Mouse (Mus musculus) lung, embryonic 15.5 days (tissue): ENCODE data around the gene D130043K22Rik. TPM values are rescaled to one million over a fixed set of nuclear protein-coding genes. Genes with fewer than 3 reads are reported as not detected.

ENCODE experiments used
- ATAC-seq: fragments of 200-750 bp; cut with Nextera tagmentation; 2 replicates; pipeline ENCODE4 v1.8.0; 2017; ENCODE audit warnings: moderate number of reproducible peaks, borderline replicate concordance; ENCODE audit not compliant: low FRiP score, low TSS enrichment; ENCODE audit errors: extremely low read depth
- H3K27ac ChIP-seq: fragments of 300-500 bp; sonication (generic); 2 replicates; pipeline ENCODE4 v1.5.1; 2015; ENCODE audit warnings: moderate library complexity, mild to moderate bottlenecking, inconsistent platforms
- H3K27me3 ChIP-seq: fragments of 300-500 bp; sonication (generic); 2 replicates; pipeline ENCODE4 v1.6.1; 2015; ENCODE audit warnings: inconsistent platforms
- H3K36me3 ChIP-seq: fragments of 300-500 bp; sonication (generic); 2 replicates; pipeline ENCODE4 v1.6.1; 2015; ENCODE audit warnings: inconsistent platforms
- H3K4me1 ChIP-seq: fragments of 300-500 bp; sonication (generic); 2 replicates; pipeline ENCODE4 v1.6.1; 2015; ENCODE audit warnings: inconsistent platforms
- H3K4me2 ChIP-seq: fragments of 300-500 bp; sonication (generic); 2 replicates; pipeline ENCODE4 v1.6.1; 2015; ENCODE audit warnings: inconsistent platforms, mild to moderate bottlenecking, moderate library complexity
- H3K4me3 ChIP-seq: fragments of 300-500 bp; sonication (generic); 2 replicates; pipeline ENCODE4 v1.5.1; 2015; ENCODE audit warnings: mild to moderate bottlenecking, inconsistent platforms
- H3K9ac ChIP-seq: fragments of 300-500 bp; sonication (generic); 2 replicates; pipeline ENCODE4 v1.6.1; 2015; ENCODE audit warnings: inconsistent platforms
- H3K9me3 ChIP-seq: fragments of 300-500 bp; sonication (generic); 2 replicates; pipeline ENCODE4 v1.6.1; 2016; ENCODE audit warnings: inconsistent platforms
- WGBS: fragments of 180-500 bp; shearing (Covaris S2); methylation state at CpG from one replicate; pipeline ENCODE4 v1.1.7; 2015; 5-methylcytosine and 5-hydroxymethylcytosine counted together
- polyA plus RNA-seq: library from polyadenylated mRNA; unstranded; fragments of >200 nt; fragmentation: Nextera tagmentation; extraction: Ambion mirVana; gene quantifications from 2 replicates; pipeline ENCODE4 v1.2.1, GENCODE M21; 2015

D130043K22Rik gene
- polyA plus RNA-seq, 1 experiment from 2014 or later = 0.25 TPM

DNA sequence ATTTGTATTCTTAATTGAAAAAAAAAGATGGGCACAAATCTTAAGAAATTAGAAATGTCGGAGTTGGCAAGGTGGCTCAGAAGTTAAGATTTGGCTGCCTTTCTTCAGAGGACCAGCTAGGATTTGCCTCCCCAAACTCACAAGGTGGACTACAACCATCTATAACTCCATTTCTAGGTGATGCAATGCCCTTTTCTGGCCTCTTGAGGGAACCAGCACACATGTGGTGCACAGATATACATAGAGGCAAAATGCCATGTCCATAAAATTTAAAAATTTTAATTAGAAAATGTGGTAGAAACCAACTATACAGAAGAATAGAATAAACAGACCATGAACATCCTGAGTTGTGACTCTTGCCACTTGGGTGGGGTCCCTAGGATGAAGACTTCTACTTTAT is 64.2 kb downstream of the D130043K22Rik start:
- 98% methylated on average over 1 of the region's 1 CpGs for WGBS
- Histone ChIP-seq H3K27ac (no peak overlapping the region), H3K9me3 (no peaks in the 10 kb centered on the region), H3K9ac (no peak overlapping the region), H3K4me3 (no peak overlapping the region), H3K4me1 (no peaks in the 10 kb centered on the region), H3K4me2 (no peak overlapping the region), H3K27me3 (no peaks in the 10 kb centered on the region), H3K36me3 (peaks cover 13% of the 10 kb centered on the region; the same call in 1 of the 2 replicates)
- ATAC-seq = no peak

DNA sequence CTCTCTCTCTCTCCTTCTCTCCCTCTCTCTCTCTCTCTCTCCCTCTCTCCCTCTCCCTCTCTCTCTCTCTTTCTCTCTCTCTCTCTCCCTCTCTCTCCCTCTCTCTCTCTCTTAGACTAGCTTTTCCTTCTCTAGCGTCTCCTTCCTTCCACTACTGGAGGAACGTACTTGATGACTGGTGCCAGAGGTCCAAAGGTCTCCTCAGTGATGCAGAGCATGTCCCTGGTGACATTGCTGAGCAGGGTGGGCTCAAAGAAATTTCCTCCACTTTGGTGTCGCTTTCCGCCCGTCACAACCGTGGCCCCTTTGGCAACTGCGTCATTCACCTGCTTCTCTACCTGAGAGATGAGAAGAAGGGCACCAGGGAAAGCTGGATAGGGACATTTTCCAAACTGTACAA is 68.6 kb downstream of the D130043K22Rik start:
- no peaks in the 10 kb centered on the region for H3K4me1 ChIP-seq
- H3K27me3 ChIP-seq = no peaks in the 10 kb centered on the region
- H3K4me2 ChIP-seq = no peak overlapping the region
- no peak overlapping the region for H3K9ac ChIP-seq
- WGBS = 81% methylated on average over 7 of the region's 7 CpGs
- no peak overlapping the region for H3K4me3 ChIP-seq
- H3K36me3 ChIP-seq = peaks cover 28% of the 10 kb centered on the region
- no peak overlapping the region for H3K27ac ChIP-seq
- no peak for ATAC-seq
- H3K9me3 ChIP-seq = no peaks in the 10 kb centered on the region

DNA sequence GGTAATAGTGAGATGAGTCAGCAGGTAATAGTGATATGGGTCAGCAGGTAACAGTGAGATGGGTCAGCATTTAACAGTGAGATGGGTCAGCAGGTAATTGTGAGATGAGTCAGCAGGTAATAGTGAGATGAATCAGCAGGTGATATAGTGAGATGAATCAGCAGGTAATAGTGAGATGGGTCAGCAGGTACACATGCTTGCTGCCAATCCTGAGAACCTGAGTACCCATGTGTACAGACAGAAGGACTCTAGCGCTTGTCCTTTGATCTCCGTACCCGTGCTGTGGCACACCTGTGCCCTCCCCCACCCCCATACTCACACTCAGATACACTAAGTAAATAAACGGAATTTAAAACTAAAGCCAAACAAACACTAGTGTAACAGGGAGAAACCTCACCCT is 70.0 kb downstream of the D130043K22Rik start:
- no peaks in the 10 kb centered on the region for H3K27me3 ChIP-seq
- no peaks in the 10 kb centered on the region for H3K4me1 ChIP-seq
- no peak for ATAC-seq
- no peak overlapping the region for H3K27ac ChIP-seq
- no peak overlapping the region for H3K9ac ChIP-seq
- H3K36me3 ChIP-seq = peaks cover 34% of the 10 kb centered on the region
- H3K4me2 ChIP-seq = no peak overlapping the region
- H3K4me3 ChIP-seq = no peak overlapping the region
- 75% methylated on average over 4 of the region's 4 CpGs for WGBS
- H3K9me3 ChIP-seq = no peaks in the 10 kb centered on the region

DNA sequence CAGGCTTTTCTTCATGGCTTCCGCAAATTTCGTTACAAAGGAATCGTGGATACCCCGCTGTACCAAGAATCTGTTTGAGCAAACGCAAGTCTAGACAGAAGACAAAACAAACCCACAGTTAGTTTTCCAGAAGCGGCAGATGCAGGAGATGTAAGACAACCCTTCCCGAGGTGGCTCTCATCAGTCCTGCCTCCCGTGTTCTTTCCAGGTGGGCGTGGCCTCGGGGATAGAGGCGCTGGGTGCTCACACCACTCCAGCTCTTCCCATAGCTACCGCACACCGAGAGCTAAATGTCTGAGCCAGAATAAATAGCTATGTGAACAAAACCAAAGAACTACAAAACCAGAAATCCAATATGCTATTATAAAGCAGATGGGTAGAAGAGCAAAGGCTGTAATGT is 70.9 kb downstream of the D130043K22Rik start:
- WGBS = 65% methylated on average over 13 of the region's 13 CpGs
- Histone ChIP-seq H3K36me3 (peaks cover 30% of the 10 kb centered on the region), H3K9ac (no peak overlapping the region), H3K9me3 (no peaks in the 10 kb centered on the region), H3K4me1 (no peaks in the 10 kb centered on the region), H3K27ac (no peak overlapping the region), H3K4me2 (no peak overlapping the region), H3K4me3 (no peak overlapping the region), H3K27me3 (no peaks in the 10 kb centered on the region)
- ATAC-seq = no peak

DNA sequence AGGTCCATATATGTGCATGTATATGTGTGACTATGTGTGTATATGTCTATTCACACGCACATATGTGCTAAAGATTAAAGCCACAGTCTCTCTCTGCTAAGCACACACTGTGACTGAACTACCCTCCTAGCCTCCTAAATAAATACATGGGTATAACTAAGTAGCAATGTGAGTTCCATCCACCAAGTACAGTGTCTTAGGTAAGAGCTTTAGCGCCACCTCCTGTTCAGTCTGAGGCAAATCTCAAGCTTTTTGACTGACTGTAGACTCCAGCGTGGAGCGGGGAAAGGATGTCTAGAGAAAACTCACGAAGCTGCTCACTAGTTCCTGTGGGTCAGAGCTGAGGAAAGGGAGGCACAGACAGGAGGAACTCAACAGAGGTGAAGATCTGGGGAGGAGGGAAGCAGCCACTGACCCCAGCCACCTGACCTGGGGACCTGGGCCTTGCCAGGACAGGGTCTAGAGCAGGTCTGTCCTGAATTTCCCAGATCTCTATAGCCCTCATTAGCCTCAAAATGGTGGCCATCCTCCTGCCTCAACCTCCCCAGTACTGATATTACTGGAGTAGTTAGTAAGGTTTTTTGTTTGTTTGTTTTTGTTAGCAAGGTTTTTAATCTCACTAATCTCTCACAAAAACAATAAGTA is 75.5 kb downstream of the D130043K22Rik start:
- Histone ChIP-seq H3K27me3 (no peaks in the 10 kb centered on the region), H3K4me3 (no peak overlapping the region), H3K9me3 (no peaks in the 10 kb centered on the region), H3K9ac (no peak overlapping the region), H3K4me2 (no peak overlapping the region), H3K4me1 (no peaks in the 10 kb centered on the region), H3K36me3 (peaks cover 35% of the 10 kb centered on the region), H3K27ac (no peak overlapping the region)
- WGBS = 30% methylated on average over 5 of the region's 5 CpGs
- ATAC-seq = peak; percentile 52

DNA sequence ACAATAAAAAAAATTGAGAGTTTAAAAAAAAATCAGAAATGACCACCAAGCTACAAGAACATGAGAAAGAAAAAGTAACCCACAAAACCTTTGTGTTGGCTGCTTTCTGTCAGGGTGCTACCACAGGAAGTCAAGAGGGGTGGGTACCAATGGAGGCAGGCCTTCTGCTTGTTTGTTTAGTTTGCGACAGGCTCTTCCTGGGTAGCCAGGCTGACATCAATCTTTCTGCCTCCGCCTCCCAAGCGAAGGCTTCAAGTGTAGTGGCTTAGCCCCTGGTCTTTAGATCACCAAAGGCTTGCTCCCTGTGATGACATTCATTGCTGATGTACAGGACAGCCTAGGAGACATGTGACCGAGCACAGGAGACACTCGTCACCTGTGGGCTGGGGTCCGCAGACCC is 76.3 kb downstream of the D130043K22Rik start:
- peaks cover 37% of the 10 kb centered on the region for H3K36me3 ChIP-seq
- H3K27ac ChIP-seq = no peak overlapping the region
- no peak overlapping the region for H3K9ac ChIP-seq
- H3K9me3 ChIP-seq = no peaks in the 10 kb centered on the region
- no peak overlapping the region for H3K4me3 ChIP-seq
- H3K4me1 ChIP-seq = no peaks in the 10 kb centered on the region
- 60% methylated on average over 6 of the region's 6 CpGs for WGBS
- no peaks in the 10 kb centered on the region for H3K27me3 ChIP-seq
- H3K4me2 ChIP-seq = no peak overlapping the region
- ATAC-seq = no peak

DNA sequence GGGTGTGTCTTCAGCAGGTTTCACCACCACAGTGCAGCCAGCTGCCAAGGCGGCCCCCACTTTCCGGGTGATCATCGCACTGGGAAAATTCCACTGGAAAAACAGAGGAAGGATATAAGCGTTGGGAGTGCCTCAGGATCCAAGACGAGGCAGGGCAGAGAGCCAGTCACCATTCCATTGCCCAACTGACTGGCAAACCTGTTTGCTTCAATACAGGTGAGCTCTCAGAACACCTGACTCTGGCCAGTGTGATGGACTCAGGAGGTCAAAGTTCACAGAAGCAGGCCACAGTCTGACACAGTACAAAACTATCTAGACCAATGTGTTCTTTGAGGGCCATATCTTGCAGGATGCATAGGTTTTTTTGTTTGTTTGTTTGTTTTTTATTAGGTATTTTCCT is 79.1 kb downstream of the D130043K22Rik start:
- Histone ChIP-seq H3K27me3 (no peaks in the 10 kb centered on the region), H3K36me3 (peaks cover 25% of the 10 kb centered on the region; the same call in 1 of the 2 replicates), H3K4me1 (no peaks in the 10 kb centered on the region), H3K4me3 (no peak overlapping the region), H3K4me2 (no peak overlapping the region), H3K9me3 (no peaks in the 10 kb centered on the region), H3K9ac (no peak overlapping the region), H3K27ac (no peak overlapping the region)
- 89% methylated on average over 5 of the region's 5 CpGs for WGBS
- ATAC-seq = no peak

DNA sequence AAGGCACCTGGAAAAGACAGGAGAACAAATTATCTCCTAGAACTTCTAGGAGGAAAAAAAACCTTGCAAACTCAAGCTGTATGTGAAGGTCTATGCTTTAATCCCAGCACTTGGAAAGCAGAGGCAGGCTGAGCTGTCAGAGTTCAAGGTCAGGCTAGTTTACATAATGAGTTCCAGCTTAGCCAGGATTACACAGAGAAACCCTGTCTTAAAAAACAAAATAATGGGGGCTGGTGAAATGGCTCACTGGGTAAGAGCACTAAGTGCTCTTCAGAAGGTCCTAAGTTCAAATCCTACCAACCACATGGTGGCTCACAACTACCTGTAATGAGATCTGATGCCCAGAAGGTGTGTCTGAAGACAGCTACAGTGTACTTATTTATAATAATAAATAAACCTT is 85.7 kb downstream of the D130043K22Rik start:
- H3K4me1 ChIP-seq = no peaks in the 10 kb centered on the region
- no peak overlapping the region for H3K4me3 ChIP-seq
- no peak for ATAC-seq
- no peak overlapping the region for H3K4me2 ChIP-seq
- H3K9me3 ChIP-seq = no peaks in the 10 kb centered on the region
- H3K27me3 ChIP-seq = no peaks in the 10 kb centered on the region
- 0 out of 2 replicates have a peak, but pooled peaks cover 6% of the 10 kb centered on the region for H3K36me3 ChIP-seq
- no peak overlapping the region for H3K9ac ChIP-seq
- no peak overlapping the region for H3K27ac ChIP-seq

DNA sequence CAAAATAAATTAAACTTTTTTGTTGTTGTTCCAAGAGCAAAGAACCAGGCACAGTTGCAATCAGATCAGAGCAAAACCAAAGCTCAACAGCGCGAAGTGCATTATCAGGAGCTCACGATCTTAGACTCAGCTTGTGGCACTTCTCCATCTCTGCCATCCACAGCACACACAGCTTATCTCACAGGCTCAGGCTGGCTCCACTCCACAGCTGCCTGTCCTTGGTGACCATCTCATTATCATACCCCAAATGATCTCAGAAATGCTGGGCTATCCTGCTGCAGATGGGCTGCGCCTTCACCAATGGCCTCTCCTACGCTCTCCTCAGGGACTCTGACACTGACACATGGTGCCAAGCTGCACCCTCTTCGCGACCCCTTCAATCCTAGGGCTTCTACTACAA is 88.3 kb downstream of the D130043K22Rik start:
- ATAC-seq = no peak
- no peak overlapping the region for H3K4me3 ChIP-seq
- H3K4me1 ChIP-seq = peaks cover 4% of the 10 kb centered on the region
- no peak overlapping the region for H3K27ac ChIP-seq
- whole genome bisulfite sequencing = 90% methylated on average over 7 of the region's 7 CpGs
- H3K9ac ChIP-seq = no peak overlapping the region
- H3K36me3 ChIP-seq = no peaks in the 10 kb centered on the region
- H3K27me3 ChIP-seq = no peaks in the 10 kb centered on the region
- H3K4me2 ChIP-seq = no peak overlapping the region
- H3K9me3 ChIP-seq = no peaks in the 10 kb centered on the region

DNA sequence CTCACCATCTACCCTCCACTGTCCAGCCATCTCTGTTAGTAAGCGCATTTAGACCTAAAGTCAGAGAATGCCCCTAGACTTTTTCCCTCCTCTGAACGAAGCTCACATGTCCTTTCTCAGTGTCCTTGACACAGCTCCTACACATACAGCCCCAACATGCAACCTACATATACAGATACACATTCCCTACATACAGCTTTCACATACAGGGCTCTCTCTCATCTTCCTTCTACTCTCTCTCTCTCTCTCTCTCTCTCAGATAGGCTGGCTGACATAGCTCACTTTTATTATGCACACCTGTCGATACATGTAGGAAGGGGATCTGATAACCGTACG is 91.8 kb downstream of the D130043K22Rik start:
- no peak overlapping the region for H3K27ac ChIP-seq
- WGBS = 33% methylated on average over 5 of the region's 5 CpGs
- 0 out of 2 replicates have a peak, but pooled peaks have one; percentile 7 for ATAC-seq

DNA sequence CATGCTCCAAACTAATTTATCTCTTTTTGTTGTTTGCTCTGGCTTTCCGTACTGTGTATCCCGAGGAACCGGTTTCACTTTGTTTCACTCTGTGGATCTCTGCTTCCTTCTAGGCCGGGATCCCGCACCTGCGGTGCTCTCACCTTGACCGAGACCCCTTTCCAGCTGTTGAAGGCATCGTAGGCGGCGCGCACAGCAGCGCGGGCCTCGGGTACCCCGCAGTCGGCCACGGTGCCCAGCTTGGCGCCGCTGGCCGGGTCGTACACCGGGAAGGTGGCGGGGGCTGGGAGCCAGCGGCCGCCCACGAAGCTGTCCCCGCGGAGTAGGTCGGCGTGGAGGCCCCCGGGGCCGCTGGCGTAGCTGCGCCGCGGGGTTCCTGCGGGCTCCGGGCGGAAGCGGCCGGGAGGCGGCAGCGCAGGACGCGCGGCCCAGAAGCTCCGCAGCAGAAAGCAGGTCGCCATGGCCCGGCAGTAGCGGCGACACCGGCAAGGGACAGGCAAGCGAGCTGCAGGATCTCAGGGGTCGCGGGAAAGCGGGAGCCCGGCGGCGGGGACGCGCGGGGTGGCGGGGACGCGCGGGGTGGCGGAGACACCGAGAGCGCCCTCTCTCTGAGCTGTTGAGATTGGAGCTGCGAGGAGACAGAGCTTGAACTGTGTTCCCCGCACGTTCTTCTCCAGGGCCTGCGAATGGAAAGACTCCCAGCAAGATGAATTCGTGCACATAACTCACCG is 92.3 kb downstream of the D130043K22Rik start, which contains the start of gene Aldh5a1:
Gene Aldh5a1, minus strand, starts transcription at position 554 of the 731 bp plus-strand sequence.
- H3K9me3 ChIP-seq = no peaks in the 10 kb centered on the region
- peak within 1 kb of the TSS; percentile 84 for H3K4me2 ChIP-seq
- ATAC-seq = peak; percentile 81
- H3K27me3 ChIP-seq = no peaks in the 10 kb centered on the region
- peak within 1 kb of the TSS; percentile 90 for H3K4me3 ChIP-seq
- H3K36me3 ChIP-seq = no peaks in the 10 kb centered on the region
- H3K27ac ChIP-seq = peak within 1 kb of the TSS; percentile 80
- WGBS = 1% methylated on average over 70 of the region's 75 CpGs
- peak within 1 kb of the TSS; percentile 88 for H3K9ac ChIP-seq
- H3K4me1 ChIP-seq = peaks cover 9% of the 10 kb centered on the region

More for the DNA sequence above, 91.8 kb downstream of the D130043K22Rik start:
- Histone ChIP-seq H3K4me1 (peaks cover 9% of the 10 kb centered on the region), H3K9me3 (no peaks in the 10 kb centered on the region), H3K9ac (peak overlapping the region; percentile 88), H3K27me3 (no peaks in the 10 kb centered on the region), H3K4me2 (peak overlapping the region; percentile 84), H3K4me3 (peak overlapping the region; percentile 90), H3K36me3 (no peaks in the 10 kb centered on the region)

DNA sequence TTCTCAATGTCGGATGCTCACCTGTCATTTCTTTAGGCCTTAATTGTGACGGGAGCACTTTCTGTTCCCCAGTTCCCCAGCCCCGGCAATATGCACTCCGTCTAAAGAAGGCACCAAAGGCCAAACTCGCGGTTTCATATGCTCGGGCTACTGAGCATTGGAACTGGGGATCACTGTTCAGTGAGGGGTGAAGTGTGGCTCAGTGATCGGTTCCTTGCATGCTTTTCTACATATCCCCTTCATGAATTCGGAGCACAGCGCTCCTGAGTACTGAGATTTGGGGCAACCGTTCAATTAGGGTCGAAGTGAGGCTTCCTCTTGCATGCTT is 92.9 kb downstream of the D130043K22Rik start:
- Histone ChIP-seq H3K9me3 (no peaks in the 10 kb centered on the region), H3K36me3 (no peaks in the 10 kb centered on the region), H3K4me2 (peak overlapping the region; percentile 84), H3K4me3 (peak overlapping the region; percentile 90), H3K27ac (peak overlapping the region; percentile 80; the same call in 1 of the 2 replicates), H3K27me3 (no peaks in the 10 kb centered on the region), H3K4me1 (peaks cover 9% of the 10 kb centered on the region), H3K9ac (peak overlapping the region; percentile 88)
- ATAC-seq = peak; percentile 8; the same call in 1 of the 2 replicates
- WGBS = 16% methylated on average over 12 of the region's 12 CpGs
